Mouse (Mus musculus) embryonic facial prominence, embryonic 14.5 days (tissue): ENCODE measurements around the gene Micu2. TPM values are rescaled to one million over a fixed set of nuclear protein-coding genes. Genes with fewer than 3 reads are reported as not detected.
A peak's percentile ranks its signal among the peaks of the same experiment; 100 is the strongest.
"Not testable (repeated sequence)": the region's sequence is repeated elsewhere in the genome, so short reads cannot be mapped to it uniquely, and the experiment has no call there.

Experiments
- ATAC-seq: fragments of 200-750 bp; cut with Nextera tagmentation; 2 replicates; pipeline ENCODE4 v1.8.0; 2017; ENCODE audit warnings: low read depth, moderate number of reproducible peaks, moderate TSS enrichment
- DNase-seq: peaks from one replicate; pipeline ENCODE4 v3.0.0-alpha.2; 2015; ENCODE audit warnings: low spot score
- H3K27ac ChIP-seq: fragments of 300-500 bp; sonication (generic); replicated peaks from 2 replicates; pipeline ENCODE4 v1.5.1; 2014; ENCODE audit warnings: low read depth, mild to moderate bottlenecking, low read length, moderate library complexity
- H3K27me3 ChIP-seq: fragments of 300-500 bp; sonication (generic); replicated peaks from 2 replicates; pipeline ENCODE4 v1.6.1; 2014; ENCODE audit warnings: low read length; ENCODE audit not compliant: control insufficient read depth, insufficient read depth
- H3K36me3 ChIP-seq: fragments of 300-500 bp; sonication (generic); 2 replicates; pipeline ENCODE4 v1.6.1; 2014; ENCODE audit warnings: low read length, mixed read lengths; ENCODE audit not compliant: control insufficient read depth, insufficient read depth
- H3K4me1 ChIP-seq: fragments of 300-500 bp; sonication (generic); 2 replicates; pipeline ENCODE4 v1.6.1; 2014; ENCODE audit warnings: antibody characterized with exemption, low read length; ENCODE audit not compliant: control insufficient read depth, insufficient read depth
- H3K4me2 ChIP-seq: fragments of 300-500 bp; sonication (generic); 2 replicates; pipeline ENCODE4 v1.6.1; 2014; ENCODE audit warnings: low read depth, mild to moderate bottlenecking, low read length, moderate library complexity, mixed read lengths
- H3K4me3 ChIP-seq: fragments of 300-500 bp; sonication (generic); 2 replicates; pipeline ENCODE4 v1.5.1; 2014; ENCODE audit warnings: low read depth, mild to moderate bottlenecking, low read length
- H3K9ac ChIP-seq: fragments of 300-500 bp; sonication (generic); 2 replicates; pipeline ENCODE4 v1.6.1; 2014; ENCODE audit warnings: low read depth, mild to moderate bottlenecking, low read length, moderate library complexity, mixed read lengths
- H3K9me3 ChIP-seq: fragments of 300-500 bp; sonication (generic); 2 replicates; pipeline ENCODE4 v1.6.1; 2016; ENCODE audit warnings: low read length; ENCODE audit not compliant: control insufficient read depth
- WGBS: fragments of 180-500 bp; shearing (Covaris S2); extraction: QIAGEN DNeasy Blood & Tissue Kit; methylation state at CpG from one replicate; pipeline ENCODE4 v1.1.7; 2014; 5-methylcytosine and 5-hydroxymethylcytosine counted together
- polyA plus RNA-seq: library from polyadenylated mRNA; unstranded; fragments of >200 nt; fragmentation: Nextera tagmentation; extraction: Ambion mirVana; gene quantifications from 2 replicates; pipeline ENCODE4 v1.2.1, GENCODE M21; 2014

Micu2 gene
- polyA plus RNA-seq, 1 experiment from 2014 or later: 63.1 TPM

GRCm38 (mm10) chr14:57915341-57915740 is 83.7 kb downstream of the Micu2 start:
- H3K4me3 ChIP-seq: no peak overlapping the region
- H3K27me3 ChIP-seq: no peaks in the 10 kb centered on the region
- no peaks in the 10 kb centered on the region for H3K9me3 ChIP-seq
- no peak for ATAC-seq
- no peak for DNase-seq
- H3K4me2 ChIP-seq: no peak overlapping the region
- peaks cover 30% of the 10 kb centered on the region for H3K36me3 ChIP-seq
- no peak overlapping the region for H3K9ac ChIP-seq
- H3K27ac ChIP-seq: no peak overlapping the region
- 68% methylated on average over 6 of the region's 6 CpGs for WGBS
- no peaks in the 10 kb centered on the region for H3K4me1 ChIP-seq

DNA sequence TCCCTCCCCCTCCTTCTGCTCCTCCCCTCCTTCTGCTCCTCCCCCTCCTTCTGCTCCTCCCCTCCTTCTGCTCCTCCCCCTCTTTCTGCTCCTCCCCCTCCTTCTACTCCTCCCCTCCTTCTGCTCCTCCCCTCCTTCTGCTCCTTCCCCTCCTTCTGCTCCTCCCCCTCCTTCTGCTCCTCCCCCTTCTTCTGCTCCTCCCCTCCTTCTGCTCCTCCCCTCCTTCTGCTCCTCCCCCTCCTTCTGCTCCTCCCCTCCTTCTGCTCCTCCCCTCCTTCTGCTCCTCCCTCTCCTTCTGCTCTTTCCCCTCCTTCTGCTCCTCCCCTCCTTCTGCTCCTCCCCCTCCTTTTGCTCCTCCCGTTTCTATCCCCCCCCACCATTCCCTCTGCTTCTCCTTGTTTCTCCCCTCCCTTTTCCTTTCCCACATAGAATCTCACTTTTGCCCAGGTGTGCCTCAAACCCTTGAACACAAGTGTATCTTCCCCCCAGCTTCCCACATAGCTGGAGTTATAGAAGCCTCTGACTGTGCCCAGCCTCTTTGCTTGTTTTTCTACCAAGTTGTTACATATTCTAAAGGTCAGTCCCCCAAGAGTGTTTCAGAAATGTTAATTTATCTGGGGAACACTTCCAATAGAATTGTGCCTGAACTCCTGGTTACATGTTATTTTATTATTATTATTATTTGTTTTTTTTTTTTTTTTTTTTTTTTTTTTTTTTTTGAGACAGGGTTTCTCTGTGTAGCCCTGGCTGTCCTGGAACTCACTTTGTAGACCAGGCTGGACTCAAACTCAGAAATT is 86.7 kb downstream of the Micu2 start:
- H3K4me3 ChIP-seq, DNase-seq, H3K9me3 ChIP-seq, H3K27me3 ChIP-seq, H3K27ac ChIP-seq, H3K9ac ChIP-seq, H3K4me2 ChIP-seq, ATAC-seq, H3K4me1 ChIP-seq: not testable (repeated sequence)
- WGBS: 54% methylated on average over 1 of the region's 1 CpGs
- H3K36me3 ChIP-seq: peaks cover 21% of the 10 kb centered on the region

DNA sequence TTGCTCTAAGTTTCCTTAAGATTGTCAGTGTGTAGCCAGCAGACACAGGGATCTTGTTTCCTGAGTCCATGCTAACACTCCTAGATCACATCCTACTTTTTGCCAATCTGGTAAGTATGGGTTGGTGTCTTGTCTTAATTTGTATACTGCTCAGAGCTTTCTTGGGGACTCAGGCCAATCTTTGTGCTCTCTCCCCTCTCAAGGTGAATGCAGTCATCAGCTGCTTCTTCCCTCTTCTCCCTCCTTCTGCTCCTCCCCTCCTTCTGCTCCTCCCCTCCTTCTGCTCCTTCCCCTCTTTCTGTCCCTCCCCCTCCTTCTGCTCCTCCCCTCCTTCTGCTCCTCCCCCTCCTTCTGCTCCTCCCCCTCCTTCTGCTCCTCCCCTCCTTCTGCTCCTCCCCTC is 87.3 kb downstream of the Micu2 start:
- not testable (repeated sequence) for DNase-seq, H3K27me3 ChIP-seq

DNA sequence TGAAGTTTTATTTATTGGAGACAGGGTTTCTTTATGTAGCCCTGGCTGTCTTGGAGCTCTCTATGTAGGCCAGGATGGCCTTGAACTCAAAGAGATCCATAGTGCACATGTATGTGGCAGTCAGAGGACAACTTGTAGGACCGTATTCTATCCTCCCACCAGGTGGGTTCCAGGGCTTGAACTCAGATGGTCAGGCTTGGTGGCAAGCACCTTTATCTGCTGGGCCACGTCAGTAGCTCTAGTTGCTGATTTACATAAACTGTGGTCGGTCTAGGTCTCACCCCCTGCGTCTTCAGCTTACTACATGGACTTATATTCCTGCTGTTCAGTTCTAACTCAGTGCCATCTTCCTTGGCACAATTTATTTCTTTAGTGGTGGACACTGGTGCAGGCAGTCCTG is 87.7 kb downstream of the Micu2 start:
- H3K9ac ChIP-seq: no peak overlapping the region
- no peaks in the 10 kb centered on the region for H3K27me3 ChIP-seq
- H3K27ac ChIP-seq: no peak overlapping the region
- H3K4me2 ChIP-seq: no peak overlapping the region
- peaks cover 11% of the 10 kb centered on the region for H3K36me3 ChIP-seq
- DNase-seq (no peak), ATAC-seq (no peak)
- H3K4me1 ChIP-seq: no peaks in the 10 kb centered on the region
- no peak overlapping the region for H3K4me3 ChIP-seq
- H3K9me3 ChIP-seq: no peaks in the 10 kb centered on the region
- WGBS: 87% methylated on average over 4 of the region's 4 CpGs

More for the DNA sequence above, 87.3 kb downstream of the Micu2 start:
- H3K27ac ChIP-seq, H3K9ac ChIP-seq, H3K4me2 ChIP-seq, H3K4me1 ChIP-seq, H3K9me3 ChIP-seq, H3K4me3 ChIP-seq, ATAC-seq: not testable (repeated sequence)
- H3K36me3 ChIP-seq: peaks cover 15% of the 10 kb centered on the region

DNA sequence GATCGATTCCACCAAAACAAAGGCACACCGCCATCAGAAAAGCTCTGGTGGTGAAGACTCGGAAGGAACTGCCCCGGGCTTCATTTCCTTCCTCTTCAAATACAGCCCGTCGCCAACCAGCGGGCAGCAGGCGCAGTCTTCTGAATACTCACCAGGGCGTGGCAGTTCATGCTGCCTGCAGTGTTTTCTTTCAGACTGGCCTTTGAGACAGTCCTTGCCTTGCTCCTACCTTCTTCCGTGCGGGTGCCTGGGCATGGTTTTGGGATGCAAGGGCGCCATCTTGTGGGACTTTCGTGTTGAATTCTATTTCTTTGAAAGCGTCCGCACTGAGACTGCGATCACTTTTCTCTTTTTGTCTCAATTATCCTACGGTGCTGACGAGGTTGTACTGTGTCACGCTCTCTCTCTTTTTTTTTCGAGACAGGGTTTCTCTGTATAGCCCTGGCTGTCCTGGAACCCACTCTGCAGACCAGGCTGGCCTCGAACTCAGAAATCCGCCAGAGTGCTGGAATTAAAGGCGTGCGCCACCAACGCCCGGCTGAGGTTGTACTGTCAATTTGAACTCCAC is 88.5 kb downstream of the Micu2 start:
- H3K27ac ChIP-seq: no peak overlapping the region
- no peaks in the 10 kb centered on the region for H3K27me3 ChIP-seq
- peaks cover 3% of the 10 kb centered on the region; the same call in 1 of the 2 replicates for H3K36me3 ChIP-seq
- H3K4me3 ChIP-seq: peak overlapping the region; percentile 28
- 17% methylated on average over 26 of the region's 26 CpGs for WGBS
- H3K9ac ChIP-seq: peak overlapping the region; percentile 53; the same call in 1 of the 2 replicates
- H3K4me1 ChIP-seq: no peaks in the 10 kb centered on the region
- peak overlapping the region; percentile 56 for H3K4me2 ChIP-seq
- H3K9me3 ChIP-seq: no peaks in the 10 kb centered on the region
- peak; percentile 96 for ATAC-seq
- DNase-seq: peak; percentile 93

DNA sequence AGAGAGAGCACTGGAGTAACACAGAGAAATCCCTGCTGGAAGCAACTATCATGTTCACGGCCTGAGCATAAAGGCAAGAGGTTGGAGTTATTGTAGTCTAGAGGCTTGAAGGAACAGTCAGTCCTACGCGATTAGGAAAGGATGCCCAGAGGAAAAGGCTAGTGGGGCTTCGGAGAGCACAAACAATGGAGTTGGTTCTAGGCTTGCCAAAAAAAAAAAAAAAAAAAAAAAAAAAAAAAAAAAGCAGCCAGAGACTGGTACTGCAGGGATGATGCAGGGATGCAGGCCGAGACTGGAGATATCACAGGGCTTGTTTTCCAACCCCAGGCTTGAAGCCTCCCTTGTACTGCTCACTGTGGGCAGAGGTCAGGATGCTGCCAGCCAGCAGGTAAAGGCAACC is 89.8 kb downstream of the Micu2 start:
- H3K9ac ChIP-seq: no peak overlapping the region
- no peak overlapping the region for H3K4me3 ChIP-seq
- no peak overlapping the region for H3K27ac ChIP-seq
- H3K4me1 ChIP-seq: no peaks in the 10 kb centered on the region
- no peak overlapping the region for H3K4me2 ChIP-seq
- WGBS: 80% methylated on average over 5 of the region's 5 CpGs
- ATAC-seq (no peak), DNase-seq (no peak)
- no peaks in the 10 kb centered on the region for H3K9me3 ChIP-seq
- H3K27me3 ChIP-seq: no peaks in the 10 kb centered on the region
- H3K36me3 ChIP-seq: no peaks in the 10 kb centered on the region

- ATAC-seq (no peak), DNase-seq (no peak)
- H3K9me3 ChIP-seq: no peaks in the 10 kb centered on the region
- H3K4me3 ChIP-seq: no peak overlapping the region
- no peaks in the 10 kb centered on the region for H3K27me3 ChIP-seq
- H3K27ac ChIP-seq: no peak overlapping the region
- H3K4me1 ChIP-seq: no peaks in the 10 kb centered on the region
- no peaks in the 10 kb centered on the region for H3K36me3 ChIP-seq
- H3K4me2 ChIP-seq: no peak overlapping the region
- no peak overlapping the region for H3K9ac ChIP-seq
- WGBS: 59% methylated on average over 2 of the region's 2 CpGs
Measured at GRCm38 (mm10) chr14:57908431-57908830, 90.6 kb downstream of the Micu2 start.

- DNase-seq (no peak), ATAC-seq (no peak)
- no peak overlapping the region for H3K27ac ChIP-seq
- no peaks in the 10 kb centered on the region for H3K27me3 ChIP-seq
- 66% methylated on average over 1 of the region's 1 CpGs for whole genome bisulfite sequencing
- H3K4me2 ChIP-seq: no peak overlapping the region
- H3K9me3 ChIP-seq: no peaks in the 10 kb centered on the region
- no peak overlapping the region for H3K9ac ChIP-seq
- H3K4me1 ChIP-seq: no peaks in the 10 kb centered on the region
- H3K4me3 ChIP-seq: no peak overlapping the region
- no peaks in the 10 kb centered on the region for H3K36me3 ChIP-seq
Measured at GRCm38 (mm10) chr14:57901998-57902397, 97.1 kb downstream of the Micu2 start.

DNA sequence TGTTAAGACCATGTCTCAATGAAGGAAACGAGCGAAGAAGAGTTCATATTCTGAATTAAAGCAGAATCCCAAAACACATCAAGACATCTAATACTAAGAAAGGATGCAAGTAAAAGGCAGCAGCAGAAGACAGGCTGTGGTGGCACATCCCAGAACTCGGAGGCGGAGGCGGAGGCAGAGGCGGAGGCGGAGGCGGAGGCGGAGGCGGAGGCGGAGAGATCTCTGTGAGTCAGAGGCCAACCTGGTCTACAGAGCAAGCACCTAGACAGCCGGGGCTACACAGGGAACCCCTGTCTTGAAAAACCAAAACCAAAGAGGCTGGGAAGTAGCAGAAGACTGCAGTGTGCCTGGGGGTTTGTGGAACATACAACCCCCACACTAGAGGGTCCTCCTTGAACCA is 102.2 kb downstream of the Micu2 start:
- H3K4me2 ChIP-seq: no peak overlapping the region
- H3K9me3 ChIP-seq: no peaks in the 10 kb centered on the region
- H3K4me3 ChIP-seq: no peak overlapping the region
- no peak for ATAC-seq
- no peak overlapping the region for H3K27ac ChIP-seq
- no peaks in the 10 kb centered on the region for H3K36me3 ChIP-seq
- no peaks in the 10 kb centered on the region for H3K4me1 ChIP-seq
- WGBS: 91% methylated on average over 12 of the region's 12 CpGs
- no peaks in the 10 kb centered on the region for H3K27me3 ChIP-seq
- DNase-seq: no peak
- H3K9ac ChIP-seq: no peak overlapping the region
